Mouse (Mus musculus): ENCODE results near the gene Rapgefl1. TPM values are rescaled to one million over a fixed set of nuclear protein-coding genes. Genes with fewer than 3 reads are reported as not detected.

Rapgefl1 gene
- total and polyA plus RNA-seq, 3 experiments = 0.58 to 1.4 TPM; not detected in 1

DNA sequence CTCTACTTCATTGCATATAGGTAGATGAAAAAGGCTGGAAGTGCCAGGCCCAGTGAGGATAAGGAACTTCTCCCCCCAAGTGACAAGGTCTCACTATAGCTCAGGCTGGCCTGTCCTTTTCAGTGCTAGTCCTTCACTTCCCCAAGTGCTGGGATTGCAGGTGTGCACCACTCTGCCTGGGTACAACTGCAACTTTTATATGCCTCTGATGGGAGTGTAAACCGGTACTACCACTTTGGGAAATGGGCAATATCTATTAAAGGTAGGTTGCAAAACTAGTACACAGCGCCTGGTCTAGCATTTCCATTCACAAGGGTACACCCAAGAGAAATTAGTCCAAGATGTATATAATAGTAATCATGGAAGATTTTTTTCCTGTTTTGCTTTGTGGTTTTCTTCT, 18.1 kb downstream of the Rapgefl1 start:
- Histone ChIP-seq H3K27me3 (ENCODE audit: control insufficient read depth in 1 of 2, insufficient read depth in 2 of 2, low read length in 2 of 2) (no peaks in the 10 kb centered on the region), H3K36me3 (ENCODE audit: control insufficient read depth in 1 of 2, insufficient read depth in 2 of 2, low read length in 2 of 2) (peaks cover 0 to 2% of the 10 kb centered on the region in 2 experiments; a peak in 1 of 4 replicates), H3K27ac (ENCODE audit: control insufficient read depth, low read depth, low read length) (no peak overlapping the region), H3K9me3 (replicated peaks; ENCODE audit: insufficient read depth, low read length) (no peaks in the 10 kb centered on the region), H3K9ac (ENCODE audit: control insufficient read depth, low read depth, low read length, poor library complexity, severe bottlenecking) (no peak overlapping the region), H3K79me2 (ENCODE audit: control insufficient read depth, insufficient read depth, low read length, poor library complexity) (peaks cover 2% of the 10 kb centered on the region; the same call in 1 of the 2 replicates), H3K4me3 (ENCODE audit: control insufficient read depth in 1 of 2, insufficient read depth in 1 of 2, low read depth in 2 of 2, low read length in 2 of 2) (no peak overlapping the region), H3K4me1 (ENCODE audit: control insufficient read depth in 1 of 2, insufficient read depth in 2 of 2, low read length in 2 of 2) (peaks cover 2 to 5% of the 10 kb centered on the region in 2 experiments; a peak in 2 of 4 replicates)
- TF ChIP-seq EP300 (IDR thresholded peaks at IDR 0.05; ENCODE audit: low read depth in 1 of 2, low read length in 2 of 2) = no peak
- DNase-seq (ENCODE audit: low read depth, low spot score) = no peak

DNA sequence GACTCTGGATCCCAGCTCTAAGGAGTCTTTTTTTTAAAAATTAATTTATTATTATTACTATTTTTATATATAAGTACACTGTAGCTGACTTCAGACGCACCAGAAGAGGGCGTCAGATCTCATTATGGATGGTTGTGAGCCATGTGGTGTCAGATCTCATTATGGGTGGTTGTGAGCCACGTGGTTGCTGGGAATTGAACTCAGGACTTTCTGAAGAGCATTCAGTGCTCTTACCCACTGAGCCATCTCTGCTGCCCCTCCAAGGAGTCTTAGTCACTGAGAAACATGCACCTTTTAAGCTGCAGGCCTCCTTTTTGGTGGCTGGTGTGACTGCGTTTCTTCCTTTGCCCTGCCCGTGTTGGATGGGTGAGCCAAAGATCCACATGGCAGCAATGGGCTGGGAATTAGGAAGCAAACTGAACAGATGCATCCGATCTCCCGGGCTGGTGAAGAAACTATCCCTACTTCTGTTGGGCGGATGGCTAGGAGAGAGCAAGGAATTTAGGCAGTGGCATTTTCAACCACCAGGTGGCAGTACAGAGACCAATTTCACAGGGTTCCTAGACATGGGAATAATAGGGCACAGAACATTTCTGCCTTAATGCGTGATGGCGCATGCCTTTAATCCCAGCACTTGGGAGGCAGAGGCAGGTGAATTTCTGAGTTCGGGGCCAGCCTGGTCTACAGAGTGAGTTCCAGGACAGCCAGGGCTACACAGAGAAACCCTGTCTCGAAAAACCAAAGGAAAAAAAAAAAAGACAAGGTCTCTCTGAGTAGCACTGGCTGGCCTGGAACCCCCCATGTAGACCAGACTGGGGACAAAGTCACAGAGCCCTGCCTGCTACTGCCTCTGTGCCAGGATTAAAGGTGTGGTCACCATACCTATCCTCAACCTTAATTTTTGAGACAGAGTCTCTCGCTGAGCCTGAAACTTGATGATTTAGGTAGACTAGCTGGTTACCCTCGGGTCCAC, 22.5 kb downstream of the Rapgefl1 start:
- Histone ChIP-seq H3K9me3 (replicated peaks; ENCODE audit: insufficient read depth, low read length) (no peaks in the 10 kb centered on the region), H3K79me2 (ENCODE audit: control insufficient read depth, insufficient read depth, low read length, poor library complexity) (peaks cover 4% of the 10 kb centered on the region), H3K4me3 (ENCODE audit: control insufficient read depth in 1 of 2, insufficient read depth in 1 of 2, low read depth in 2 of 2, low read length in 2 of 2) (peak overlapping the region; percentile 14 to 29), H3K27me3 (ENCODE audit: control insufficient read depth in 1 of 2, insufficient read depth in 2 of 2, low read length in 2 of 2) (no peaks in the 10 kb centered on the region), H3K27ac (ENCODE audit: control insufficient read depth, low read depth, low read length) (peak overlapping the region; percentile 70), H3K9ac (ENCODE audit: control insufficient read depth, low read depth, low read length, poor library complexity, severe bottlenecking) (peak overlapping the region; percentile 72), H3K36me3 (ENCODE audit: control insufficient read depth in 1 of 2, insufficient read depth in 2 of 2, low read length in 2 of 2) (peaks cover 0 to 8% of the 10 kb centered on the region in 2 experiments; a peak in 2 of 4 replicates), H3K4me1 (ENCODE audit: control insufficient read depth in 1 of 2, insufficient read depth in 2 of 2, low read length in 2 of 2) (peaks cover 4 to 12% of the 10 kb centered on the region in 2 experiments; a peak in 3 of 4 replicates)
- DNase-seq (ENCODE audit: low read depth, low spot score) = peak; percentile 94
- peak; percentile 91 for TF ChIP-seq TBP (IDR thresholded peaks at IDR 0.05; ENCODE audit: low read depth, low read length)
- no peak for TF ChIP-seq TAL1 (IDR thresholded peaks at IDR 0.05; ENCODE audit: low read length)
- TF ChIP-seq ZC3H11A (IDR thresholded peaks at IDR 0.05; ENCODE audit: low read depth, low read length) = peak; percentile 66; the same call in 1 of the 2 replicates
- TF ChIP-seq EP300 (IDR thresholded peaks at IDR 0.05; ENCODE audit: low read depth in 1 of 2, low read length in 2 of 2) = 0 out of 4 replicates have a peak, but pooled peaks of 1 of the 2 experiments have one; percentile 8
- no peak for TF ChIP-seq ELF1 (IDR thresholded peaks at IDR 0.05; ENCODE audit: low read depth, low read length)
- no peak for TF ChIP-seq NRF1 (IDR thresholded peaks at IDR 0.05; ENCODE audit: insufficient read depth, low read depth, low read length, poor library complexity, severe bottlenecking)
- TF ChIP-seq MXI1 (IDR thresholded peaks at IDR 0.05; ENCODE audit: low read depth, low read length) = peak; percentile 95
- TF ChIP-seq MEF2A (IDR thresholded peaks at IDR 0.05; ENCODE audit: extremely low read depth, insufficient replicate concordance, low read depth, low read length, poor library complexity, severe bottlenecking) = no peak
- no peak for TF ChIP-seq JUND (IDR thresholded peaks at IDR 0.05; ENCODE audit: low read depth, low read length)
- 0 out of 2 replicates have a peak, but pooled peaks have one; percentile 16 for TF ChIP-seq HCFC1 (IDR thresholded peaks at IDR 0.05; ENCODE audit: low read depth, low read length)
- TF ChIP-seq MYC (IDR thresholded peaks at IDR 0.05; ENCODE audit: low read depth, low read length) = peak; percentile 99
- TF ChIP-seq E2F4 (IDR thresholded peaks at IDR 0.05; ENCODE audit: borderline replicate concordance, low read depth, low read length) = no peak
- TF ChIP-seq SIN3A (IDR thresholded peaks at IDR 0.05; ENCODE audit: low read length) = peak; percentile 74
- TF ChIP-seq TCF12 (IDR thresholded peaks at IDR 0.05; ENCODE audit: low read depth, low read length) = no peak
- TF ChIP-seq CTCF (IDR thresholded peaks at IDR 0.05 in 2 of 3, conservative IDR thresholded peaks at IDR 0.05 in 1 of 3; ENCODE audit: control insufficient read depth in 1 of 3, insufficient read depth in 1 of 3, low read depth in 2 of 3, low read length in 3 of 3, poor library complexity in 1 of 3, severe bottlenecking in 1 of 3) = peak; percentile 63 to 85 (median 77)
- peak; percentile 72 for TF ChIP-seq USF1 (IDR thresholded peaks at IDR 0.05; ENCODE audit: low read depth, low read length)
- TF ChIP-seq RCOR1 (IDR thresholded peaks at IDR 0.05; ENCODE audit: low read depth, low read length) = no peak
- TF ChIP-seq ZNF384 (IDR thresholded peaks at IDR 0.05; ENCODE audit: low read depth, low read length) = peak; percentile 74
- peak; percentile 63 for TF ChIP-seq RAD21 (IDR thresholded peaks at IDR 0.05; ENCODE audit: low read depth, low read length)
- no peak for TF ChIP-seq POLR2AphosphoS2 (IDR thresholded peaks at IDR 0.05; ENCODE audit: low read length)
- peak; percentile 93 for TF ChIP-seq MAX (IDR thresholded peaks at IDR 0.05; ENCODE audit: low read length)
- peak; percentile 92 for TF ChIP-seq SMC3 (IDR thresholded peaks at IDR 0.05; ENCODE audit: low read depth, low read length)
- TF ChIP-seq KAT2A (conservative IDR thresholded peaks at IDR 0.05; ENCODE audit: low read depth, low read length) = no peak

Data from MEL (cell line).